Mouse (Mus musculus) myocyte (in vitro differentiated cells): Measurements from ENCODE around the gene Zfp207. TPM values are rescaled to one million over a fixed set of nuclear protein-coding genes. Genes with fewer than 3 reads are reported as not detected.

Experiments used
- H3K27me3 ChIP-seq: one replicate; pipeline ENCODE4 v1.6.1; 2011; ENCODE audit not compliant: control insufficient read depth, insufficient read depth, insufficient read length
- H3K36me3 ChIP-seq: one replicate; pipeline ENCODE4 v1.6.1; 2011; ENCODE audit not compliant: control insufficient read depth, insufficient read depth
- H3K4me2 ChIP-seq: one replicate; pipeline ENCODE4 v1.6.1; 2011; ENCODE audit warnings: low read depth, control low read depth
- H3K4me3 ChIP-seq: one replicate; pipeline ENCODE4 v1.5.1; 2011; ENCODE audit warnings: mild to moderate bottlenecking, control low read depth, moderate library complexity
- H3K79me2 ChIP-seq: one replicate; pipeline ENCODE4 v1.6.1; 2011; ENCODE audit not compliant: control insufficient read depth, insufficient read depth
- H3ac ChIP-seq: one replicate; pipeline ENCODE4 v1.6.1; 2011; ENCODE audit not compliant: control insufficient read depth, insufficient read length
- CEBPB ChIP-seq: IDR thresholded peaks from 2 replicates; pipeline ENCODE4 v1.6.1; 2011; ENCODE audit warnings: mild to moderate bottlenecking, moderate library complexity; ENCODE audit not compliant: poor library complexity, insufficient read depth, severe bottlenecking
- E2F4 ChIP-seq: IDR thresholded peaks from one replicate; pipeline ENCODE4 v1.6.1; 2011; ENCODE audit warnings: mild to moderate bottlenecking, control low read depth, moderate library complexity; ENCODE audit not compliant: insufficient read depth
- MAX ChIP-seq: IDR thresholded peaks from one replicate; pipeline ENCODE4 v1.6.1; 2011; ENCODE audit warnings: low read depth, mild to moderate bottlenecking, control low read depth
- MYOD1 ChIP-seq, 3 experiments: IDR thresholded peaks; one replicate each; pipeline ENCODE4 v1.6.1; 2011; ENCODE audit warnings: control low read depth in 2 of 3, low read depth in 2 of 3, mild to moderate bottlenecking in 2 of 3, moderate library complexity in 1 of 3; ENCODE audit not compliant: insufficient read length in 2 of 3, control insufficient read depth in 1 of 3
- MYOG ChIP-seq, 3 experiments: IDR thresholded peaks; one replicate each; pipeline ENCODE4 v1.6.1; 2011; ENCODE audit warnings: control low read depth in 2 of 3, low read depth in 2 of 3, mild to moderate bottlenecking in 2 of 3; ENCODE audit not compliant: insufficient read length in 2 of 3, control insufficient read depth in 1 of 3, insufficient read depth in 1 of 3
- POLR2A ChIP-seq: IDR thresholded peaks from one replicate; pipeline ENCODE4 v1.6.1; 2011; ENCODE audit warnings: low read depth, mild to moderate bottlenecking, control low read depth, moderate library complexity; ENCODE audit not compliant: insufficient read length
- POLR2AphosphoS2 ChIP-seq: IDR thresholded peaks from one replicate; pipeline ENCODE4 v1.6.1; 2011; ENCODE audit warnings: low read depth, control low read depth; ENCODE audit not compliant: insufficient read length
- REST ChIP-seq: IDR thresholded peaks from one replicate; pipeline ENCODE4 v1.6.1; 2011; ENCODE audit warnings: mild to moderate bottlenecking, control low read depth, moderate library complexity; ENCODE audit not compliant: insufficient read depth, insufficient read length
- SRF ChIP-seq: IDR thresholded peaks from one replicate; pipeline ENCODE4 v1.6.1; 2011; ENCODE audit warnings: low read depth; ENCODE audit not compliant: control insufficient read depth, insufficient read length
- TCF12 ChIP-seq: IDR thresholded peaks from one replicate; pipeline ENCODE4 v1.6.1; 2011; ENCODE audit warnings: mild to moderate bottlenecking, control low read depth; ENCODE audit not compliant: poor library complexity, insufficient read depth, severe bottlenecking
- TCF3 ChIP-seq: IDR thresholded peaks from one replicate; pipeline ENCODE4 v1.6.1; 2011; ENCODE audit warnings: low read depth, control low read depth; ENCODE audit not compliant: insufficient read length
- USF1 ChIP-seq: IDR thresholded peaks from one replicate; pipeline ENCODE4 v1.6.1; 2011; ENCODE audit warnings: low read depth, mild to moderate bottlenecking, control low read depth, moderate library complexity
- polyA plus RNA-seq: library from polyadenylated mRNA; unstranded; fragments of >200 nt; fragmentation: generic; extraction: Trizol; gene quantifications from one replicate; pipeline ENCODE4 v1.2.1, GENCODE M21; 2012; ENCODE audit warnings: missing spikeins

The Zfp207 gene
- polyA plus RNA-seq, 1 experiment = 65.6 TPM

- Histone ChIP-seq H3K4me3 (no peak overlapping the region), H3ac (no peak overlapping the region), H3K36me3 (peaks cover 66% of the 10 kb centered on the region), H3K27me3 (no peaks in the 10 kb centered on the region), H3K79me2 (peaks cover 36% of the 10 kb centered on the region), H3K4me2 (no peak overlapping the region)
- TF ChIP-seq CEBPB = no peak
- no peak for TF ChIP-seq POLR2A
- TF ChIP-seq MYOD1 (IDR thresholded peaks at IDR 0.05; ENCODE audit: control insufficient read depth in 1 of 3, insufficient read length in 2 of 3, low read depth in 2 of 3) = no peak
- TF ChIP-seq SRF = no peak
- TF ChIP-seq USF1 = no peak
- TF ChIP-seq MAX = no peak
- no peak for TF ChIP-seq POLR2AphosphoS2
- no peak for TF ChIP-seq E2F4
- TF ChIP-seq TCF3 = no peak
- no peak for TF ChIP-seq MYOG (IDR thresholded peaks at IDR 0.05; ENCODE audit: control insufficient read depth in 1 of 3, insufficient read depth in 1 of 3, insufficient read length in 2 of 3, low read depth in 2 of 3)
Observed at GRCm38 (mm10) chr11:80446916-80447315, 63.8 kb downstream of the Zfp207 start.

DNA sequence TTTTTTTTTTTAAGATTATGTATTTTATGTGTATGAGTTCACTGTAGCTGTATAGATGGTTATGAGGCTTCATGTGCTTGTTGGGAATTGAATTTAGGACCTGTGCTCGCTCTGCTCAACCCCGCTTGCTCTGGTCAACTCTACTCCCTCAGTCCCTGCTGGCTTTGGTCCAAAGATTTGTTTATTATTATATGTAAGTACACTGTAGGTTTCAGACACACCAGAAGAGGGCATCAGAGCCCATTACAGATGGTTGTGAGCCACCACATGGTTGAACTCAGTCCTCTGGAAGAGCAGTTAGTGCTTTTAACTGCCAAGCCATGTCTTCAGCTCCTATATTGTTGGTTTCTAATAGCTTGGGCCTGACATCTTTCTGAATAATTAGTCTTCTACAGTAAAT lies 66.8 kb downstream of the Zfp207 start:
- Histone ChIP-seq H3K79me2 (peaks cover 34% of the 10 kb centered on the region), H3K36me3 (peaks cover 51% of the 10 kb centered on the region), H3K4me3 (no peak overlapping the region), H3ac (no peak overlapping the region), H3K27me3 (no peaks in the 10 kb centered on the region), H3K4me2 (no peak overlapping the region)
- TF ChIP-seq REST (no peak), MYOG (IDR thresholded peaks at IDR 0.05; ENCODE audit: control insufficient read depth in 1 of 3, insufficient read depth in 1 of 3, insufficient read length in 2 of 3, low read depth in 2 of 3) (no peak), POLR2AphosphoS2 (no peak), TCF12 (no peak), E2F4 (no peak), CEBPB (no peak), SRF (no peak)

DNA sequence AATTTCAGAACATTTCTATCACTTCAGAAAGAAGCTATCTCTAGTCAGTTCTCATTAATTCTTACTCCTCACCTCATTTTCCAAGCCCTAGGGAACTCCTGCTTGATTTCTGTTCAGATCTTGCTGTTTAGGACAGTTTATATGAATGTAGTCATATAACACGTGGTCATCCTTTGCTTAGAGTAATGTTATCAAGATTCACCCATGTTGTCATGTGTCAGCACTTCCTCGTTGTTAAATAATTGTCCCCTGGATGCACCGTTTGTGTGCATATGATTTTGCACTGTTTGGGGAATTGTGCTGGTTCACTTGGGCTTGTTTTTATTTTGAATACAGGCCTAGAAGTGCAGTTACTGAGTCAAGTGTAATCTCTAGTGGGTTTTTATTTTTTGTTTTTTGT lies 69.2 kb downstream of the Zfp207 start:
- TF ChIP-seq E2F4 (no peak), MAX (no peak)
- Histone ChIP-seq H3K36me3 (peaks cover 51% of the 10 kb centered on the region), H3K27me3 (no peaks in the 10 kb centered on the region), H3ac (no peak overlapping the region), H3K4me2 (no peak overlapping the region), H3K79me2 (peaks cover 33% of the 10 kb centered on the region), H3K4me3 (no peak overlapping the region)

DNA sequence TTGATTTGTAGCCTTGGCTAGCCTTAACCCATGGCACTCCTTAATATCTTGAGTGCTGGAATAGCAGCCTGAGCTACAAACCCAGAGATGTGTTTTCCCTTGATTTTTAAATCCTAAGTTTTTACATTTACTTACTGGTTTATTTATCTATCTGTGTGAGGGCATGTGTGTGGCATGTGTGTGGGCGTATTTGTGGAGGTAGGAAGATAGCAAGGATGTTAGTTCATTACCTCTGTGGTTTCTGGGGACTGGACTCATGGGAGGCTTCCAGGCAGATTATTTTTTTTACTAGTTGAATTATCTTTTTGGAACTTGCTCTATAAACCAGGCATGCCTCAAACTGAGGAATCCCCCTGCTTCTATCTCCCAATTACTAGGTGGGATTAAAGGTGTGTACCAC lies 70.1 kb downstream of the Zfp207 start:
- Histone ChIP-seq H3K79me2 (peaks cover 28% of the 10 kb centered on the region), H3K36me3 (peaks cover 50% of the 10 kb centered on the region), H3K4me3 (no peak overlapping the region), H3ac (no peak overlapping the region), H3K4me2 (no peak overlapping the region), H3K27me3 (no peaks in the 10 kb centered on the region)
- TF ChIP-seq MAX (no peak), SRF (no peak), CEBPB (no peak), POLR2AphosphoS2 (no peak)

Other genes starting within 250 kb of the Zfp207 start
- gene Tefm, start 241.1 kb upstream of the Zfp207 start, polyA plus RNA-seq = 13.0 TPM
- 0.05 TPM for gene Adap2, start 229.2 kb upstream of the Zfp207 start, polyA plus RNA-seq
- gene Rnf135, start 199.4 kb upstream of the Zfp207 start, polyA plus RNA-seq = 5.1 TPM
- 24.9 TPM for gene Rhot1, start 174.3 kb upstream of the Zfp207 start, polyA plus RNA-seq
- 0.17 TPM for gene Rhbdl3, start 82.4 kb upstream of the Zfp207 start, polyA plus RNA-seq
- 7.0 TPM for gene 5730455P16Rik, start 5.2 kb upstream of the Zfp207 start, polyA plus RNA-seq
- 74.9 TPM for gene Psmd11, start 45.3 kb downstream of the Zfp207 start, polyA plus RNA-seq
- gene Cdk5r1, start 93.7 kb downstream of the Zfp207 start, polyA plus RNA-seq = 11.3 TPM